Mouse (Mus musculus): ENCODE data around the gene Fyn.
A peak's percentile ranks its signal among the peaks of the same experiment; 100 is the strongest.

Fyn gene

DNA sequence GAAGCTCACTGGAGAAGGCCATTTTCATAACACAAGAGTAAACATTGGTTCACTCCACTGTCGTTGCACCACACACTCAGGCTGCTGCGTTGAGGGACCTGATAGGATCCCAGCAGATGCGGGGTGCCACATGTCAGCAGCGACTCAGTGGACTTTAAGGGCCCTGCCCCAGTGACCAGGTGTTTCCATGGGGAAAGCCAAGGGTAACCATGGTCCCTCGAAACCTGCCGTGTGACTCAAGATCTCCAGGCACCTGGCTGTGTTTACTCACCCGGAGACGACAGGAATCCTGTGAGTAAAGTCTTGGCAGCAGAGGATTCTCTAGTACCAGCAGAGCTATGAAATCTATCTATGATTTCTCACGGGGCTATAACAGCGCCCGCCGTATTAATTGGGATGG lies 198.2 kb downstream of the Fyn start:
- no peak for DNase-seq (ENCODE audit: low spot score in 2 of 2)

DNA sequence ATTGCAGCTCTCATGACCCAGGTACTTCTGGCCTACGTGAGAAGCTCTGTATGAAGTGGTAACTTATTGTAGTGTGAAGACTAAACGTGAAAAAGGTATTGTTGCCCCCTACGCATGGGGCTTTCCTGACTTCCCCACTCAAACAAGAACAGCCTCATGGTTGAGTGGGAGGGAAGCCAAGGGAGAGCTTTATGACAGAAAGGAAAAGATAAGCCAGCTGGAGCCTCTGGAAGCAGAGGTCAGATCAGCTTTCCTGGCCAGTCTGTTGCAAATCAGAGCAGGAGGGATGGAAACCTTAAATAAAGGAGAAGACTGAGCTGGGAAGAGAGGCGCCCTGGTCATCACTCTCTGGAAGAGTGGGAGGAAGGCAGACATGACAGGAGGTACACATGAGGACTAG lies 200.3 kb downstream of the Fyn start:
- DNase-seq (ENCODE audit: low spot score in 2 of 2), result no peak

DNA sequence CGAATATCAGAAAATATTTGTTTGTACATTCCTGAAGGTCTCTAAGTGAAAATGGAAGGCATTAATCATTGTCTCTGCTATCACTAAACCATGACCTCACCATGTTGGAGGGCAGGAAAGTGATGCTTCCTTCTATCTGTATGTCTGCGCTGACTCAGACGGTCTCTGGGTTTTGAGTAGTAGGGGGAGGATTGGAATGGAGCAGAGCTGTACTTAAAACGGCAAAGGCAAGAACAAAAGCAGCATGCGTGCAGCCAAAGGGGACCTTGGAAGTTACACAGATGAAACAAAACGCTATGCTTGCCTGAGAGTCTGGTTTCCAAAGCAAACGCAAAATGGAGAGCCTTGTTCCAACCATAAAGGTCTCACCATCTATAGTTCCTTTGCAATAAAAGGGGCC lies 202.4 kb downstream of the Fyn start:
- no peak for DNase-seq (ENCODE audit: low spot score in 2 of 2)

DNA sequence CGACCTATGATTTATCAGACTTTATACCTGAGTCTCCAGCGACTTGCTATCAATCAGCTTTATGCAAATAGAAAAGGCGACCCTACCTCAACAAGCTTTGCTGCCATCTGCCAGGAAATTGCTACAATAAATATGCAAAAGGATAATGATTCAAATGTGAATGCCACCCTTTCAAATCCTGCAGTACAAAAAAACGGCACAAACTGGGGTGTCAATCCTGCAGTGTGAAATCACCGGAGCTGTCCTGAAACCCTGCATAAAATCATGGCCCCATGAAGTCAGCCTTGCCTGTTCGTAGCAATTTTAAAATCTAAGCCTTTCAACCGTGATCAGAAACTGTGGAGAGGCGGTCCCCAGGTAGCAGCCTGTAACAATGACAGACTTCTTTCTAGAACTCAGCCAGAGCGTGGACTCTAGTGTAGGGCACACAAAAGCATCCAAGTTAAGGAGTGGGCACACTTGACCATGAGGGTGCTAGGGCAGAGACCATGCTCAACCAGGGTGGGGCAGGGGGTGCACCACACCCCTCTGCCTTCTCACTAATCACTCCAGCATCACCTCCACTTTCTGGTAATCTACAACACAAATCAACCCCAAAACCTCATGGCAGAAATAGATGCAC lies 203.5 kb downstream of the Fyn start:
- no peak for DNase-seq (ENCODE audit: low spot score in 2 of 2)

DNA sequence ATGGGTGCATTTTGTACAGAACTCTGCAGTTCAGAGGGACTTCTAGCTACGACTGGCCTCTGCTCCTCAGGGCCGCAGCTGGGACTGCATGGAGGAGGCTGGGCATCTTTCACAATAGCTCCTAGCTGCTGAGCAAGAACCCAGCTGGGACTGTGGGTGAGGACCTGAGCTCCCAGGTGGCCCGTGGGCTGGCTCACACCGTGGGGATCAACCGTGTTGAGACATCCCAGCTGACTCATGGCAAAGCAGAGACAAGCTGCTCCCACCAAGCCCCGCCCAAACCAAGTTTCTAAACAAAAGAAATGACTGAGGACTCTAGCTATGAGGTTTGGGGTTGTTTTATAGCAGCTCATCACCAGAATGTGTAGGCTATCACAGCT lies 204.0 kb downstream of the Fyn start:
- DNase-seq (ENCODE audit: low spot score in 2 of 2), result peak; percentile 59 to 69

DNA sequence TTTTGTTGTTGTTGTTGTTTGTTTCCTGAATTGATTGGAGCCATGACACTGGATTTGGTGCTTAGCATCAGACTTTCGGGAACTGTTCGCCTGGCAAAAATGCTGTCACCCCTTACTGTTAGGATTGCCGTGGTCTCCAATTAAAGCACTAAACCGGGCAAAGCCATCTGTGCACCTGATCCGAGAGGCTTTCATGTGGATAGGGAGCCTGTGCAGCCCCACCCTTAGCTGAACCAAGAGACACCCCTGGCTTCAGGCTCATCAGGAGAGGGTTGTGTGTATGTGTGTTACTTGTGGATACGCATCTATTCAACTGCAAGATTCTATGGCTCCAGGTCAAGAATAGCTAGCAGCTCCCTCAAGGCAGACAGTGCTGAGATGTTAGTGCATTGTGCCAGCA lies 207.8 kb downstream of the Fyn start:
- DNase-seq (ENCODE audit: low spot score in 2 of 2), result no peak

DNA sequence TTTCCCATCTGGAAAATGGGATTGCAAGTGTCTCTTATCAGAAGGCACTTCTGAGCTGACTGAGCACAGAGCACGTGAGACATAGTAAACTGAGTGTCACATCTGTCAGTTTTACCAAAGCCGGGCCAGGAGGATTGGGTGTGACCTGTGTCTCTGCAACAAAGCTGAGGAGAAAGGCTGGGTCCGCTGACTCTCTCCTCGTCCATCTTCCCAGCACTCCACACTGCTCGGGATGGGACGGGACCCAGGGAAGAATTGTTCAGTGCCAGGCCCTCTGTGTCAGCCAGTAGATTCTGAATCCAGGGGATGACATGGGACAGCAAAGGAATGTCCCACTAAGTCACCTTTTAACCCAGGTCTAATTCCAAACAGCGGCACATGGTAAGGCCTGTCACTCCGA lies 211.8 kb downstream of the Fyn start:
- no peak for DNase-seq (ENCODE audit: low spot score in 2 of 2)

DNA sequence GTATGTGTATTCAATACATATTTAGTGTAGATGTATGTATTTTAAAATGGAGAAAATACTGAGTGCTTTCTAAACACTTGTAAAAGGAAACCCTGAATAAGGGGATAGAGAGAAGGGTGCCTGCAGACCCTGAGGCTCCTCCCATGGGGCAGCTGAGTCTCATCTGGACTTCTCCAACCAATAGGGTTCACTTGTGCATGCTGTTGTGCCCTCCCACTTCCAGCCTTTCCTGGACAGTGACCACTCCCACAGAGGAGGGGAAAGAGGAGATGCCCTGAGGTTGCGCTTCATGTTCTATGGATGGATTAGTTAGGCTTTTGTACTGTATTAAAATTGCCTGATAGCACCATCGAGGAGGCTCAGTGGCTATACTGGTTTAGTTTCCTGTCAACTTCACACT lies 213.7 kb downstream of the Fyn start:
- no peak for DNase-seq (ENCODE audit: low spot score in 2 of 2)

DNA sequence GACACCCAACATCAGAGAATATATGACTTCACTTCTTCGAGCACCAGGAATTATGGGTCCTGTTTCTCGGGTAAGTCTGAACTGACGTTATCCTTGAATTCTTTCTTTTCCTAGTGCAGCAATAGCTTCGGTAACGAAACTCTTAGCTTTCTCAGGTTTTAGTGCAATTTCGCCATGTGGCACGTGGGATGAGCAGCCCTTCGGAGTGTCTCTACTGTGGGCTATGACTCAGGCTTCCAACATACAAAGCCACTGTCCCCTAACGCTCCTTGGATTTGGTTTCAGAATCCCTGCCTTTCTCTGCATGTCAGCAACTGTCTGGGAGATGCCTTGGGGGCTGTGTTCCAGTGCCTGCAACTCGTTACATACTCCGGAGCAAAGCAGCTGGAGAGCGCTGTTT lies 215.1 kb downstream of the Fyn start:
- peak; percentile 47 to 58 for DNase-seq (ENCODE audit: low spot score in 2 of 2)

DNA sequence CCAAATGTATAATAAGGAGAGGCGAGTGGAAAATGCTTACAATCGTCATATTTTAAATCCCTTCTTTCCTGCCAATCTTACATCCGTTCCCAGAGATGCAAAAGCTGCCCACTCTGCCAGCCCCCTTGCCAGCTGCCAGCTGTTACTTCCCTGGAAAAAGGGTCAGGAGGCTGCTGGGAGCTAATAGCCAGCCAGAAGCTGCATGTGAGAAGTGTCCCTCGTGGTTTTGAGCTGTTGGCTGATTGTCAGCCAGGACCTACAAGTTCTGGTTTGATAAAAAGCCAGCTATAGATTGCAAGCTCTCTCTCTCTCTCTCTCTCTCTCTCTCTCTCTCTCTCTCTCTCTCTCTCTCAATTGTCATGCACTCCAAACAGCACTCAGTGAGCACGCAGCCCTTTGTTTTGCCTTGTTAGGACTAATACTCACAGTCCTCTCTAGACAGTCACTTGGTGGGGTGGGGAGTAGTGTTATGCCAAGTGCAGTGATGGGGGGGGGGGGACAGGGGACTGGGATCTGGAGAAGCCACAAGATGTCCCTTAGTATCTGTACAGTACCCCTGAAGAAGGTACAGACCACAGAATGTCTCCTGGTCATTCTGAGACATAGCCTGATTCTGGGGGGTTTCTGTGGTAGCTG lies 218.8 kb downstream of the Fyn start:
- DNase-seq (ENCODE audit: low spot score in 2 of 2), result no peak

DNA sequence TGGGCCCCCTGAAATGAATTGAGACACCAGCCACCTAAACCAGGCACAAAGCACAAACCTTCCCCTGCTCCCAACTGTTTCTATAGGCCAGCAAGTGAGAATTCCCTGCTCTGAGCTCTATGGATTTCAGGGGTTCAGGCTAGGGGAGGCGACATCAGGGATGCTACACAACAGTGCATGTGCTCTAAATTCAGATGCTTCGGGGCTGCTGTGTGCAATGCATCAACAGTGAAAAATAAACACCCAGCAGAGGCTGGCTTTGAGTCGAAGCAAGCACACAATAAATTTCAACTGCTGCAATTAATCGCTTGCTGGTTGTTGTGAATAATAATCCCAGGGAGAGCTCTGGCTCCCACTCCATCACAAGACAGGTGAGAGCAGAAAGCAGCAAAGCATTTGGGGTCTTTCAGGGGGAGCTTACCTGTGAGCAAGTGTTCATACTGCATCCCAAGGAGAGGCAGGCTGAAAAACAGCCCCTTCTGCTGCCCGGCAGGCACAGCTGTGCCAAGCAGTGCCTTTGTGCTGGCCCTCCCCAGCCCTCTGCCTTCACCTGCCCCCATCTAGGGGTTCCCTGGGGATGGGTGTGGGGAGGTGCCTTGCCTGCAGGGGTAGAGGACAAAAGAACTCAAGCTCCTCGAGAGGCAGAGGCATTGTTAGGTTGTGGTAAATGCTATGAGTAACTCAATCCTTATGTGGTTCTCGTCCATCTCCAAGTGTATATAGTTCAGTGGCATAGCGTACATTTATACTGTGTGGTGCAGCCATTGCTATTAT lies 219.5 kb downstream of the Fyn start:
- DNase-seq (ENCODE audit: low spot score in 2 of 2), result no peak

DNA sequence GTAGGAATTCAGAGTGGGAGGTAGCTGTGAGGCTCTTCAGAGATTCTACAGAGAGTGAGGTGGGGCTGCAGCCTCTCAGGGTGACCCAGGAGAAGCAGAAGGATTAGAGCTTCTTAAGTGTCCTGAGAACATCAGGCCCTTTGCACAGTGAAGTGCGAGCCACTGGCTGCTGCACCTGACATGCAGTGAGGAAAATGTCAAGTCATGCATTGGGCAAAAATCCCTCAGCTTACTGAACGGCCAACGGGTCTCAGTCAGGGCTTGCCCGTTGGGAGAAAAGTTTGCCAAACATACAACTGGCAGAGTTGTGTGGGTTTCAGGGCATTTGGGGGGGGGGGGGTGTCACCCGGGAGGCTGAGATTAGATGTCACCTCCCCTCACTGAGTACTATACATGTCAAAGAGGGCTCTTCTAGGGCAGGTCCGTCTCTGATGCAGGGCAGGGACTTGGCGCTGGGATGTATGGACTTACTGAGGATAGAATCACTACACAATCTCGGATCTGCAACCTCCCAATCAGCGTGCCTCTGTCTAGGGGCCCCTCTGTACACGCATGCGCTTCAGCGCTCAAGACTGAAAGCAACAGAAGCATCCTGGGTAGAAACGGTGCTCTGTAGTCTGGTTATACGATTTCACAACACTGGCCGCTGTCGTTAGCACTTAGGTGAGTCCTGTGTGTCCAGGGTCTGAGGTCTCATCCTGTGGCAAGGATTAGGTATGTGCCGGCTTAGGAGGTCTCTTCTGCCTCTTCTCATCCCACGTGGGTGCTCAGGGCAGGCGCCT lies 221.3 kb downstream of the Fyn start:
- DNase-seq (ENCODE audit: low spot score in 2 of 2), result no peak

DNA sequence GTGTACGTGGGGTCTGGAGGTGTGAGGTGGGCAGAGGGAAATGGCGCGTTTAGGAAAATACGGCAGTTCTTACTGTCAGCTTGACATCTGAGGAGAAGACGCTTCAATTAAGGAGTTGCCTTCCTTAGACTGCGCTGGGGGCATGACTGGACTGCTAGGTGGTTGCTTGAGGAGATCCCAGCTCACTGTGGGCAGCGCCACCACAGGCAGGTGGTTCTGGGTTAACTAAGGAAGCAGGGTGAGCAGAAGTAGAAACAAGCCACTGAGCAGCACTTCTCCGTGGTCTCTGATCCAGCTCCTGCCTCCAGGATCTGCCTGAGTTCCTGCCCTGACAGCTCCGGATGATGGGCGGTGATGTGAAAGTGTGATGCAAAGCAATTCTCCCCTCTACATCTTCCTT lies 222.0 kb downstream of the Fyn start:
- DNase-seq (ENCODE audit: low spot score in 2 of 2), result no peak

DNA sequence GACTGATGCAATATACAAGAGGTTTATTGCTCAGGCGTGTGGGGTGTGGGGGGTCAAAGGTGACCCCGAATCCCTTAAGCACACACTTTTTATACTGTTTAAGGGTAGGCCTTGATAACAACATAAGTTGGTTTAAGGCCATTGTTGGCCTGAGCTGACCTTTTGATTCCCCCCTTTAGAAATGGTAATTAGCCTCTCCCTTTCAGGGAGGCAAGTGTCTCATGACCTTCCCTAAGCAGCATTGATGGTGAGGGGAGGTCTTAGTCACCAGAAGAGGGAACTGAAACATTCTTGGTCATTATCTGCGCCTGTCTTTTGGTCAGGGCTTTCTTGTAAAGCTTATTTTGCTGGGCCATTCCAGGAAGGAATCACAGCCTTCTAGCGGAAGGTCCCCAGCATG lies 223.8 kb downstream of the Fyn start:
- no peak for DNase-seq (ENCODE audit: low spot score in 2 of 2)

DNA sequence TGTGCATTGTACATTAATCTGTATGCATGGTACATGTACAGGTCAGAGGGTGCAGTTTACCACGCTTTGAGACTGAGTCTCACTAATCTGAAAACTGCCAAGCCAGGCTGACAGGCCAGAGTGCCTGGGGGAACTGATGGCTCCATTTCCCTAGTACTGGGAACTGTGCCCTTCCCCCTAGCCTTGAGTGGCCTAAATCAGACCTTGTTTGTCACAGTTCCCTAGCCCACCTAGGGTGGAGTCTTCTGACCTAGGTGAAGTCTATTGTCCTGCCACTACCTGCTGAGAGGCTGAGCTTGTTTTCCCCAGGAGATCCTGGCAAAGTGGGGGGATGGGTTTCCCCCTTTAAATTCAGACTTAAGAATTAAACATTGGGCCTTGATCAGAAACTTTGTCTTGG lies 226.1 kb downstream of the Fyn start:
- DNase-seq (ENCODE audit: low spot score in 2 of 2), result no peak

DNA sequence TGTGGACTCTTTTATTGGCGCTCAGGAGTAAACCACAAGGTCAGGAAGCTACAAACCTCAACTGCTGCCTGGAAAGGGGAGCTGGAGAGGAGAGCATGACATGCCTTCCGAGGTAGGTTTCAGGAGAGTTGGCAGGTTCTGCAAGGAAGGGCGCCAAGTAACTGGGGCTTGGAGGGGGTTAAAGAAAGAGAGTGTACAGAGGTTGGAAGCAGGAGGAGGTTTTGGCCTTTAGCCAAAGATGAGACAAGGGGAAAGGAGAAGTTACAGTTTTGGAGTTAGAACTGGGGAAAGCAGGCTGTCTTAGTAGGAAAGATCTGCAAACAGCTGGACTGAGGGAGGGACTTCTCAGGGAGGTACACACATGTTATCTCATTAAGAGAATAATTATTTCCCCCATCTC lies 227.2 kb downstream of the Fyn start:
- DNase-seq (ENCODE audit: low spot score in 2 of 2), result no peak

DNA sequence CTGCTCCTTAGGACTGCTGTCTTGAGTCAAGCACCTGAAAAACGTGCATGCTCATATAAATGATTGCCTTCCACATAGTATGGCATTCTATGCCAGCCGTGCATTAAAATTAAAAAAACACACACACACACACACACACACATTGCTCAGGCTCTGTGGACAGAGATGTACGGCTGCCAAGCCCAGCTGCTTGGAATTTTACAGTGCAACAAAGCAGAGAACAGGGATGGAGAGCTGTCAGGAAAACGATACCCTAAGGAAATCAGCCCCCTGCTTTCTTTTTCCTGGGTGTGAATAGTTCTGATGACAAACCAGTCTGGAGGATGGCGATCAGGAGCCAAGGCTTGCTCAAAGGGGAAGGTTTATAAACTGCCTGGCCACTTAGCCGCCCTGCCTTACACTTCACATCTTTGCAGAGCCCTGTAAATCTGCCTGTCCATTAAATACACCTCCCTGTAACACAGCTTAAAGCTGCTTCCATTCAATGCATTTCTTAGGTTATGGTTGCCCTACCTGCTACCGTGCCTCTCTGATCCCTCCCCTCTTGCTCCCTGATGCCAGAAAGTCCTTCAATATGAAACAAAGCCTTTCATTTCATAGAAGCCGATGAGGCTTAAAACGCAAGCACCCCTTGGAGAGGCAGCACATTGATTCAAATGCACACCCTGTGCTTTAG lies 228.6 kb downstream of the Fyn start:
- no peak for DNase-seq (ENCODE audit: low spot score in 2 of 2)

DNA sequence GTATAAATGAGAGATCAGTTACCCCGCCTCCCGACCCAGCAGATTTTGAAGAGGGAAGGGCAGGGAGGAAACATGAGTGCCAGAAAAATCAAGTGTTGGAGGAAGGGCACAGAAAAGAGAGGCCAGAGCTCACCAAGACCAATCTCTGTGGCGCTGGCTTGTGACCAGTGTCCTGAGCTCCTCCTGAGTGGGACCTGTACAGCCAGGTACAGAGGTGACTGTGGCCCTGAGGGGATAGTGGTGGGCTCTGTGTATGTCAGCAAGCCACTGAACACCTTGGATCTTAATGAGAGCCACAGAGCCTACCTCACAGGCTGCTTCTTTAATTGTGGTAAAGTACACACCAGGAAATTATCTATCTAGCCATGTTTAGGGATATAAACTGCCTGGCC lies 229.1 kb downstream of the Fyn start:
- DNase-seq (ENCODE audit: low spot score in 2 of 2), result no peak

DNA sequence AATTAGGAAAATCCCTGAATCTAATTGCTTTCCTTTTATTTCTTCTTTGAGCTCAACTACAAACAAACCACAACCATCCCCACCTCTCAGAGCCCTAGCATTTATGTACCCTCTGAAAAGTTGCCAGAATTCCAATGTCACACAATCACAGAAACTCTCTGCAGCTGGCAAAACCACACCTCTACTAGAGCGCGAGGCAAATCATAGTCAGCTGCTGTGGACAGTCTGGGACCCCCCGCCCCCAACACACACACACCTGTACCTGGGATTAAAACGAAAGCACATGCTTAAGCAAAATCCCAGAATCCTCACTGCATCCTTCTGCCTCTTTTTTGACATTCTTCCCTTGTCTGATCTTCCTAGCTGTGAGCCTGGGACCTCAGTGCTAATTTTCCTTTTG lies 230.9 kb downstream of the Fyn start:
- no peak for DNase-seq (ENCODE audit: low spot score in 2 of 2)

DNA sequence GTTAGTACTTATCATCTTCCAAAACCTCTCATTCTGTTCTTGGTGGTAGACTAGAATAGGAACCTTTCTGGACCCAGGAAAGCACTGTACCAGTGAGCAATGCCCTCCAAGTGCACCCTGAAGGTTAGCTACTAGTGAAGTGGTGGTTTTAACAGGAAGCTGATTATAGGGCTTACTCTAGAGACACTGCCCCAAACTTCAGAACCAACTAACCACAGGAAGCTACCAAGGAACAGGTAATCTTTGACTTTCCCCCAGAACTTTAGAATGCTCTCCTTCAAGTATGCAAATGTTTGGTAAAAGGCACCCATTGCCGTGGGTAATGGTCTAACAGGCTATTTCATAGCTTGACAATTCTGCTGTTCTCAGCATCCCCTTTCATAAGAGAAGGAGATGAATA lies 231.5 kb downstream of the Fyn start:
- DNase-seq (ENCODE audit: low spot score in 2 of 2), result no peak

DNA sequence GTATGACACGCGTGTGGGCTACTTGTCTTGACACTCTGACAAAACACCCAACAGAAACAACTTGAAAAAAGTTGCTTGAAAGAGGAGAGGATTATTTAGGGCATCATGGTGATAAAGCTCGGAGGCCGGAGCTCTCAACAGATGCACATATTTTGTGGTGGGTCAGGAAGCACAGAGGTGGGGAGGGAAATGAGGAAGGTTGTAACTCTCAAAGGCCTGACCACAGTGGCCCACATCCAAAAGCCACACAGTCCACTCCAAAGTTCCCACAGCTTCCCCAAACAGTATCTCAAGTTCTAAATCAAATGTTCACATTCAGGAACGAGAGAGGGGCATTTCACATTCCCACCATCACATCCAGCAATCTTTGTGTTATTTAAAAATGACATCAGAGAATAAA lies 232.4 kb downstream of the Fyn start:
- DNase-seq (ENCODE audit: low spot score in 2 of 2), result no peak

DNA sequence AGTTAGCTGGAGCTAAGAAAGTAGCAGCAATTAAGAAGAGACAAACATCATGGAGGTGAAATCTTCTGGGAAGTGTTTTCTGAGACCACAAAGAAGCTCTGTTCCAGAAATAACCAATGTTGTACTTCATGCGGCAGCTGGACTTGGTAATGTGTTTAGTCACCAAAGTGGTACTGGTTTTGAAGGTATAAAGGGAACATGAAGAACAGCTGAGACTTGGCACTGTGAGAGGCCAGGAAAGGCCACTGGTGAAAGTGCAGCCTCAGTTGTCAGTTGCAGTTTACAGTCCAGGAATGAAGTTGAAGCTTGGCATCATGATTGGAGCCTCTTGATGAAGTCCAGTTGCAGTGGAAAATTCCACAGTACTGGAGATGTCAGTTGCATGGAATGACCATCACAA lies 237.8 kb downstream of the Fyn start:
- DNase-seq (ENCODE audit: low spot score in 2 of 2), result no peak
